17 mouse cellular contexts compared by ENCODE assay signal in the genomic region with DNA sequence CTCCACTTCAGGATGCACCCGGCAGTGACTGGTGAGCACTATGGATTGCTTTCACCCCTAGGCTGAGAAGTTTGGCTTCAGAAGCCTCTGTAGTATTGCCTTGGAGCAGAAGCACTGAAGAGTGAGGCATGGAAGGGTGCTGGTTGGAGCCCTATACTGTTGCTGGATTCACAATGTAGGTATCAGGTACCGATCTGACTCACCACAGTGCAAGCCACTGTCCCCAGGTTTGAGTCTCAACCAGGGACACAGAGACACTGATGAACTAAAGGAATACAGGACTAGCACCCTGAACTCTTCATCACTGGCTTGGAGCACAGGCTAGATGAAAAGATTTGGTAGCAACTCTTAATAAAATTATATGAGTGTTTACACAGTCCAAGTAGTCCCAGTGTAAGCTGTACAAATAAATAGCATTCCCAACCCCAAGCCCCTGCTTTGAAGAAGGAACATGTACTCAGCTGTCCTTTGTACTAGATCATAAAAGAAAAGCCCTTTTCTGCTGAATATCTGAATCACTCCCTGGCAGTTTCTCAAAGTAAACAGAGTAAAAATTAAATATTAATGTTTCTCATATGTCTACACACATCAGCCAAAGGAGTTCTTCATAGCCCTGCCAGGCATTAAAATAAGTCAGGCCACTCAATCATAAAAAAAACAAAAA.
DNase-seq lines count a peak whose midpoint lies in the region; ATAC-seq lines count a peak whose summit lies in the region.
"Had no signal": no experiment of that assay in that cellular context is flagged by ENCODE, and none has a peak within 500 bp of the region (broad histone marks: within the 10 kb centered on the region; RNA-seq: fewer than 3 reads in every experiment).

No protein-coding gene starts in this region.

- no peak overlapping the region; the same call in 1 of the 2 replicates for H3K27ac ChIP-seq in kidney, embryonic 14.5 days (ENCODE audit: low read depth, low read length)
- H3K27ac ChIP-seq in midbrain, embryonic 13.5 days, result no peak overlapping the region
- H3K27ac ChIP-seq in midbrain, embryonic 10.5 days (replicated peaks), result no peak overlapping the region
- no peak overlapping the region for H3K27ac ChIP-seq in intestine, embryonic 14.5 days (ENCODE audit: low read depth)
- 0 out of 2 replicates have a peak overlapping the region, but pooled peaks have one; percentile 11 for H3K27ac ChIP-seq in stomach, embryonic 15.5 days
- H3K27ac ChIP-seq: forebrain, embryonic 12.5 days; layer of hippocampus, adult 2 months; liver, embryonic 14.5 days had no signal

- H3K36me3 ChIP-seq in kidney, embryonic 14.5 days (ENCODE audit: control insufficient read depth, insufficient read depth, low read length), result no peaks in the 10 kb centered on the region
- no peaks in the 10 kb centered on the region for H3K36me3 ChIP-seq in midbrain, embryonic 13.5 days
- H3K36me3 ChIP-seq in midbrain, embryonic 10.5 days, result no peaks in the 10 kb centered on the region
- no peaks in the 10 kb centered on the region for H3K36me3 ChIP-seq in intestine, embryonic 14.5 days (ENCODE audit: control insufficient read depth, insufficient read depth, low read length)
- no peaks in the 10 kb centered on the region for H3K36me3 ChIP-seq in stomach, embryonic 15.5 days
- H3K36me3 ChIP-seq: forebrain, embryonic 12.5 days had no signal

- H3K9me3 ChIP-seq in kidney, embryonic 14.5 days (ENCODE audit: control insufficient read depth, low read length), result no peaks in the 10 kb centered on the region
- no peaks in the 10 kb centered on the region for H3K9me3 ChIP-seq in midbrain, embryonic 13.5 days
- no peaks in the 10 kb centered on the region for H3K9me3 ChIP-seq in midbrain, embryonic 10.5 days (replicated peaks)
- peaks cover 3% of the 10 kb centered on the region; the same call in 1 of the 2 replicates for H3K9me3 ChIP-seq in intestine, embryonic 14.5 days (ENCODE audit: control insufficient read depth, low read length)
- H3K9me3 ChIP-seq in stomach, embryonic 15.5 days, result no peaks in the 10 kb centered on the region
- H3K9me3 ChIP-seq: forebrain, embryonic 12.5 days had no signal

- H3K27me3 ChIP-seq in kidney, embryonic 14.5 days (ENCODE audit: control insufficient read depth, insufficient read depth, low read length), result no peaks in the 10 kb centered on the region
- peaks cover 18% of the 10 kb centered on the region for H3K27me3 ChIP-seq in midbrain, embryonic 13.5 days
- H3K27me3 ChIP-seq in midbrain, embryonic 10.5 days (ENCODE audit: low read depth, poor library complexity, severe bottlenecking), result peaks cover 22% of the 10 kb centered on the region
- no peaks in the 10 kb centered on the region for H3K27me3 ChIP-seq in intestine, embryonic 14.5 days (replicated peaks; ENCODE audit: control insufficient read depth, insufficient read depth, low read length)
- H3K27me3 ChIP-seq in stomach, embryonic 15.5 days (replicated peaks), result no peaks in the 10 kb centered on the region

- no peak for DNase-seq in kidney, adult 11 months
- no peak for DNase-seq in midbrain, embryonic 10.5 days (ENCODE audit: low spot score)
- DNase-seq in intestine, embryonic 14.5 days (ENCODE audit: low spot score), result no peak
- no peak for DNase-seq in gastrocnemius, adult 18-20 months (ENCODE audit: low spot score)
- DNase-seq: cerebellum, postnatal 10 days; gastrocnemius, postnatal 25 days; heart, postnatal 10 days; right cerebral cortex, postnatal 14 days; thymus, postnatal 36 days had no signal

- H3K4me1 ChIP-seq in kidney, embryonic 14.5 days (ENCODE audit: control insufficient read depth, insufficient read depth, low read length), result peaks cover 5% of the 10 kb centered on the region; the same call in 1 of the 2 replicates
- H3K4me1 ChIP-seq in midbrain, embryonic 13.5 days (replicated peaks), result peaks cover 6% of the 10 kb centered on the region
- H3K4me1 ChIP-seq in midbrain, embryonic 10.5 days, result peaks cover 10% of the 10 kb centered on the region
- H3K4me1 ChIP-seq in intestine, embryonic 14.5 days (replicated peaks; ENCODE audit: control insufficient read depth, insufficient read depth, low read length), result peaks cover 1% of the 10 kb centered on the region; the same call in 1 of the 2 replicates
- 0 out of 2 replicates have a peak, but pooled peaks cover under 1% of the 10 kb centered on the region for H3K4me1 ChIP-seq in stomach, embryonic 15.5 days

- peak; percentile 86 for ATAC-seq in kidney, embryonic 14.5 days (ENCODE audit: low FRiP score, low TSS enrichment)
- ATAC-seq in midbrain, embryonic 13.5 days, result 0 out of 2 replicates have a peak, but pooled peaks have one; percentile 45
- ATAC-seq in intestine, embryonic 14.5 days (replicated peaks; ENCODE audit: low FRiP score, low TSS enrichment, low read depth), result peak; percentile 85
- peak; percentile 56; the same call in 1 of the 2 replicates for ATAC-seq in stomach, embryonic 15.5 days (ENCODE audit: insufficient read depth, low FRiP score, low read depth)
- ATAC-seq in cerebellum, adult (ENCODE audit: insufficient number of reproducible peaks, low FRiP score, low TSS enrichment), result no peak
- ATAC-seq: hindbrain, embryonic 16.5 days had no signal

- H3K4me2 ChIP-seq in kidney, embryonic 14.5 days (replicated peaks; ENCODE audit: low read depth, low read length), result no peak overlapping the region
- H3K4me2 ChIP-seq in midbrain, embryonic 13.5 days (replicated peaks), result no peak overlapping the region
- H3K4me2 ChIP-seq in intestine, embryonic 14.5 days (ENCODE audit: low read length), result no peak overlapping the region
- no peak overlapping the region for H3K4me2 ChIP-seq in stomach, embryonic 15.5 days
- H3K4me2 ChIP-seq: forebrain, embryonic 12.5 days had no signal

- H3K4me3 ChIP-seq in kidney, embryonic 14.5 days (ENCODE audit: low read length), result no peak overlapping the region
- no peak overlapping the region for H3K4me3 ChIP-seq in midbrain, embryonic 13.5 days (replicated peaks)
- H3K4me3 ChIP-seq in midbrain, embryonic 10.5 days, result no peak overlapping the region
- no peak overlapping the region for H3K4me3 ChIP-seq in intestine, embryonic 14.5 days (ENCODE audit: low read depth, low read length)
- H3K4me3 ChIP-seq in stomach, embryonic 15.5 days (replicated peaks), result no peak overlapping the region
- H3K4me3 ChIP-seq: forebrain, embryonic 12.5 days; layer of hippocampus, adult 2 months had no signal

- 94% methylated on average over 2 of the region's 2 CpGs for WGBS in kidney, embryonic 14.5 days
- WGBS in midbrain, embryonic 13.5 days, result 97% methylated on average over 2 of the region's 2 CpGs
- 93% methylated on average over 2 of the region's 2 CpGs for WGBS in midbrain, embryonic 10.5 days
- WGBS in intestine, embryonic 14.5 days, result 84% methylated on average over 2 of the region's 2 CpGs
- 68% methylated on average over 2 of the region's 2 CpGs for WGBS in stomach, embryonic 15.5 days

- no peak overlapping the region for H3K9ac ChIP-seq in kidney, embryonic 14.5 days (ENCODE audit: low read depth, low read length)
- H3K9ac ChIP-seq in midbrain, embryonic 13.5 days (replicated peaks), result no peak overlapping the region
- H3K9ac ChIP-seq in intestine, embryonic 14.5 days (ENCODE audit: low read length), result no peak overlapping the region
- no peak overlapping the region for H3K9ac ChIP-seq in stomach, embryonic 15.5 days
- H3K9ac ChIP-seq: forebrain, embryonic 12.5 days; liver, embryonic 14.5 days had no signal
